Mouse (Mus musculus) layer of hippocampus, postnatal 10 days (tissue): ENCODE results near the gene Cfap97d2. TPM values are rescaled to one million over a fixed set of nuclear protein-coding genes. Genes with fewer than 3 reads are reported as not detected.

Source experiments
- DNase-seq, 2 experiments: peaks; one replicate each; pipeline ENCODE4 v3.0.0; 2021; ENCODE audit warnings: low spot score in 2 of 2
- long read RNA-seq: library from polyadenylated mRNA; stranded (forward); transcript quantifications from one replicate; pipeline ENCODE4 v2.0.0, GENCODE M21; 2023
- total RNA-seq, 2 experiments: library from RNA; stranded (reverse); gene quantifications; 2 replicates each; pipeline ENCODE4 v1.2.3; 2021

Gene Cfap97d2
- total RNA-seq = 1 to 10 TPM; 1.8 to 2.3 TPM
- long read RNA-seq, partial matches to known transcripts = 0 of 2 reads
- long read RNA-seq, other reads (novel, unspliced or antisense) = 2 of 2 reads

DNA sequence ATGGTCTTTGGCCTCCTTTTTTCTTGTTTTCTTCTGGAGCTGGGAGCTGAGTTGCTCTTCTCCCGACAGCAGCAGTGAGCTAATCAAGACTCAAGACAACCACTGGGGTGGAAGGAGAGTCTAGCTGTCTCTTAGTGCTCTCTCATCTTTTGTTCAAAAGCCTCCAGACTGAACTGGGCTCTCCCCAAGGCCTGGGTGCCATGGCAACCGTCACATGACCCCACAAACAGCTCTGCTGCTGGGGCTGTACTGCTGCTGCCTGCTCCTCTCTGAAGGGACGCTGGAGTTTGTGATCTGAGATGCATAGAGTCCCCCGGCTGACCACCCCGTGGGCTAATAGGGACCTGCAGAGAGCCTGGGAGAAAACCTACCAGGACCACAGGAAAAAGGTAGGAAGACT, at the start of gene Cfap97d2:
Gene Cfap97d2, plus strand, starts transcription at position 222 of the 400 bp plus-strand sequence.
- DNase-seq = peak; percentile 63 to 74

DNA sequence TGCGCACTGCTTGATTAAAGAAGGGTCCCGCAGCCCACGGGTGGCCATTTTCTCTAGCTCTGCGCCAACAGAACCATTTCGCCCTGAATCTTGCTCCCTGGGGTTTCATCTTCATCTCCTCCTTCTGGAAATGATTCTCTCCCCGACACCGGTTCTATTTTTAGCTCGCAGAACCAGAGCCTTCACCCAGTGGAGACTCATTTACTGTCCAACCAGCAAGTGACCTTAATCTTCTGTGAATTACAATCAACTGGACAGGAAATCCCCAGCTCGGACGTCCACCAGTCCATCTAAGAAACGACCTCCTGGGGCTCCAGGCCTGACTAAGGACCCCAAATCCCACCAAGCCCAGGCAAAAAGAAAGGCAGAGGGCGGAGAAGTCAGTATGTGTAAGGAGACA, 48.2 kb upstream of the Cfap97d2 start:
- DNase-seq = no peak

DNA sequence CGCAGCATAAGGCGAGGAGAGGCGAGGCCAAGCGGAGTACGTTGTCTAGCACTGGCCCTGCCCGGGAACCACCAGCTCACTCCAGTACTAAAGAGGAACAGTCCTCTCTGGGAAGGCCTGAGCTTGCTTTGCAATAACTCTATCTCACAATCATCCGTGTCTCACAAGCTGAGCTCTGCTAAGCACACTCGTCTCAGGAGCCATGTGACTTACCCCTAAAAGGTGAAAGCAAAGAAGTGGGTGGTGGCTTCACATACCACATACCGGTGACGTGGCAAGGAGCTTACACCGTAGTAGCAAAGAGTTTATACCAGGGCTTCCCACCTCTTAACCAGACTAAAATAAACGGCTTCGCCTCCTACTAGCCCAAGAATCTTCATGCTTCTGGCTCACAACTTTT, 45.4 kb upstream of the Cfap97d2 start:
- no peak for DNase-seq

DNA sequence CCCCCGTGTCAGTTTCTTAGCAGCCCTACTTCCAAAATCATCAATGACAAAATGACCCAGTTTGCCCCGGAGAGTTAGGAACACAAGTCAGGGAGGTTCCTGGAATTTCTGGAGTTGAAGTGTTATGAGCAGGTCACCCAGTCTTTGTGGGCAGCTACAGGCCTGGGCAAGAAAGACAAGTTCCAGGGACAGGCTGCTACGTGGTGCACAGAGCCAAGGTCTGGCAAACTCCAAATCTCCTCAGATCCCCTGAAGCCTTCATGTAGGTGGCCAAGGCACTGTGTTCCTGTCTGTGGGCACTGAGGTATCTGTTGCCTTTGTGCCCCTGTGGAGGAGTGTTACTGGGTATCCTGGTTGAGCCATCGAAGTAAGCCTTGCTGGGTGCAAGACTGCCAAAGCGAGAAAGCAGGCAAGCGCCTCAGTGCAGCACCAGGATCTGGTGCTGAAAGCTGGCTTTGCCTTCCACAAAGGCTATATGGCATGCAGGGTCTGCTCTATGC, 40.9 kb upstream of the Cfap97d2 start:
- DNase-seq = no peak

DNA sequence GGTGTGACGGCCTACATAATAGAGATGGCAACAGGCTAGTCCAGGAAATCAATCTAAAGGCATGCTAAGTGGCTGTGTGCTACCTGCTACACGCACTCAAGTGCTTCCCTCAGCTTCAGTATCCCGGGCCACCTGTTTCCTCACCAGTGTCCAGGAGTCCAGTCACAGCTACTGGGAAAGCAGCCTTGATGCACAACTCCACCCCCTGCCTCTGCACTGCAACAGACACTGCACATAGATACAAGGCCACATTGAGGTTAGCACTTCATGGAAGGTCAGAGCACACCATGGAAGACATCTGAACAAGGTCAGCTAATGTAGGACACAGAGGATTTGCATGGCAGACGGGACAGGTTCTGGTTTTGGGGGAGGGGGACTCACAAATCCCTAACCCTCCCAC, 40.2 kb upstream of the Cfap97d2 start:
- no peak for DNase-seq

DNA sequence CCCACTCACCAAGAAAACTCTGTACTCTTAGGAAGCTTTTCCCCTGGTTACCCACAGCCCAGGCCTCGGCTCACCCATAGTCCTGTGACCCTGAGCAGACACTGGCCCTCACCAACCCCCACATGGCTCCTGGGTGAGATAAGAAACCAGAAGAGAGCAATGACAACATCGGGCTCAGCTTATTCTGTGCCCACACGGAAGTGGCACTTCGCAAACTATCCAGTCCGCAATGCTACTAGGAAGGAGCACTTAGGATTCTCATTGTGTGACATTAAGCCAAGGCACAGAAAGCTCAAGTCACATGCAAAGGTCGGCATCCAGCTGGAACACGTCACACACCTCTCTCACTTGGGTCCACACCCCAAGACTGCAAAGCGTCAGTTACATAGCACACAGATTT, 39.7 kb upstream of the Cfap97d2 start:
- DNase-seq = no peak

DNA sequence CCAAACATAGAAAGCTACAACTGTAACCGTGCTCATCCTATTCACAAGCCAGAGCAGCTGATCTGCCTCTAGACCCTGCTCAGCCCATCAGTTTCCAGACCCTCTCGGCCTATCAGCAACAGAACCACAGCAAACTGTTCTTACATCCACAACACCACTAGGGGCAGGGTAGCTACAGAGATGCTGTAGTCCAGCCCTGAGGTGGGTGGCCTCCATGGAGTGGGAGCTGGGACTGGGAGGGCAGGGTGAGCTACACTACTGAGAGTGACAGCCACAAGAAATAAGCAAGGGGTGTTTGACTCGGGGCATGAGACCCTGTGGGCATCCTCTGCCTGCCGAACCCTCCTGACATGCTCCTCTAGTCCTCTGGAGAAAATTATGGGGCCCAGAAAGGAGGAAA, 37.8 kb upstream of the Cfap97d2 start:
- no peak for DNase-seq

DNA sequence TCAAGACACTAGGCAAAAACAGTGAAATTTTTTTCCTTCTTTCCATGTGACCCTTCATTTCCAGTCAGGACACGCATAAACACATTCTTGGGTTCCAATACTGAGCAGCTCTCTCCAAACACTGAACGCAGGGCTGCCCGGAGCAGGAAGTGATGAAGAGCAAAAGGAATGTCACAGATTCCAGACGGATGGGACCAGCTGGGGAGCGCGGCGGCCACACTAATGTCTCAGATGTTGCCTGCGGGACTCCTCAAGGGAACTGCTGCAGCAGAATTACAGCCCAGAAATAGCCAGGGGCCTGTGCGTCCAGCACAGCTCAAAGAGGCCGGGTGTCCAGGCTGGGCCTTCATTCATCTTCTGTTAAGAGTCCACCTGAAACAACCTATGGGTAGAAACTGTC, 37.3 kb upstream of the Cfap97d2 start:
- DNase-seq = no peak

DNA sequence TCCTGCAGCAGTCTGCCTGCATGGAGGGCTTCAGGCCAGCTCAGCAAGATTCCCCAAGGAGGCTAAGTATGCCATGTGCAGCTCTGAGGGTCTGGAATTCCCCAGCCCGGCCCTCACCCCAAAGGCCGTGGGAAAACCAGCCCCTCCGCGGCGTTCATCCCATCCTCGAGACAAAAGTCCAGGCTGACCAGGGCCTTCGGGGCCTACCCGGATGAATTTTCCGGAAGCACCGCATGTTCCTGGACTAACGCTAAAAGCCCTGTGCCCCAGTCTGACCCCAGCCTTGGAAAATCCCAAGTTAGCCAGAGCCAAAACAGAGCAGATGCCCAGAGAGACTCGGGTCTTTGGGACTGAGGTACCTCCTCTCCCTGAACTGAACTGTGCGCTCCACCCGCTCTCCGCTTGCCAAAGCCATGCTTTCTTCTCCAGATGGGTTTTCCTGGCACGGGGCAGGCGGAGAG, 35.6 kb upstream of the Cfap97d2 start:
- DNase-seq = peak; percentile 40 to 57

DNA sequence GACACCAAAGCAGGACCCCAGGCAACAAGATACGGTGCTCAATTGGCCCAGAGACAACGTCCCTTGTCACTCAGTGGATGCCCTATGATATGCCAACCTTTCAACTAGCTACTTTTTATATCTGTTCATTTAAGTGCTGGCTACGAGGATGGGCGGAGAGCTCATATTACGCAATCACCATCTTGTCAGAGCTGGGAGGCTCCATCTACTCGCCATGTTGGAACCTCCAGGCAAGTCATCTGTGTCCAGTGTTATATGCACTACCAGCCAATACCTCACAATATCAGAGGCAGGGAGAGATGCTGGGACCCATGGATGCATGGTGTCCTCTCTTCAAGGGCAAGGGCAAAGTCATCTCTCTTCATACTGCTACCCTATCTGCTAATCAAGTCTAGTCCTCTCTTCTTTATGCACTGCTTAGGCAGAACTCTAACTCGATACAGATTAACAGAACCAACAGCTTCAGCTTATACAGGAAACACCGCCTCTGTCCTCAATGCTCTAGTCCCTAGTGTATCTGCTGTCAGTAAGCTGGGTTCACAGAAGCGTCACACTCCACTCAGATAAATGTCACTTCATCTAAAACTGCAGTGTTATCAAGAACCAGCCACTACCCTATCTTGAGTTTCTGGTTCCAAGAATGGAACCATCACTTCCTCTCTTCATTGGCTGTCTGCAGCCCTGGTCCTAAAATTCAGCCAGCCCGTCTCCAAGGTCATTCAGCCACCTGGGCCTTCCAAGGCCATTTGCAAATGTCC, 34.3 kb upstream of the Cfap97d2 start:
- no peak for DNase-seq

DNA sequence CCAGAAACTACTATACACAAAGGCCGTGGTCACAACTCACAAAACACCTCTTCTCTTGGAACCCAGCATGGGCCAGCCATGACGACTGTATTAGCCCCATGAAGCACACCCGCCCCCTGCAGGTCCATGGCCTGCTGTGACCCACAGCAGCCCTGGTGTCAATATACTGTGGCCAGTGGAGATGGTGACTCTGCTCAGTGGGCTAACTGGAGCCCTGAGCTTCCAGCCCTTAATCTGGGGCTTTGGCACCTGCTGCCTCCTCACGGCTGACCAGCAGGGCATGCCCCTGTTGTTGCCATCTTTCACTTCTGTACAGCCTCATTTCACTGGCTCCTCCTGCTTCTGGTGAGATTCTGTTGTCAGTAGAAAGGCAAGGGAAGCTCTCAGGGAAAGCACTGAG, 32.5 kb upstream of the Cfap97d2 start:
- DNase-seq = no peak

DNA sequence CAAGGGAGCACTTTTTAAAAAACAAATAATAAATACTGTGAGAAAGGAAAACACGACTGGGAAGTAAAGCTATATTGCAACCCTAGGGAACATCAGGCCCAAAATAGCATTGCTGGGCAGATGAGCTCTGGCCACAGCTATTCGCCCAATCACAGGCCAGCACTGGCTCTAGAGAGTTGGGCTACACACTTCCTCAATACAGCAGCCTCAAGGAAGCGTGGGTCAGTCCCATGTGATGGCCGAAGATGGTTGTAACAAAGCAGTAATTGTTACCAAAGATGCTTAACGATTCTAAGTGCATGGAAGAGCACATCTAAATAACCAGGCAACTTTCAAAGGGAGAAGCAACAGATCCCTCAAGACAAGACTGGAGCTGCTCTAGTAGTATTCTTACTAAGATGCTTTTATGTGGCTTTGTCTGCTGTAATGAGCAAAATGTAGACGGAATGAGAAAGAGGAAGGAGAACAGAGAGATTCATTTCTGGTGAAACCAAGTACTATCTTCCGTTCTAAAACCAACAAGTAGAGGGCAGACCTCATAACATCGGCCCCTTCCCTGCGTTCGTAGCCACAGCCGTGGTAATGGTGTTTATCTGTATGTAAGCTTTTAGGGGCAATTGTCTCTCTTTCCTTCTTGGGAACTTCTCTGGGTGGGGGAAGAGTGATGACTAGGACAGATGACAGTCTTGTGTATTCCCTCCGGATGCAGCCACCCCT, 31.2 kb upstream of the Cfap97d2 start:
- no peak for DNase-seq

DNA sequence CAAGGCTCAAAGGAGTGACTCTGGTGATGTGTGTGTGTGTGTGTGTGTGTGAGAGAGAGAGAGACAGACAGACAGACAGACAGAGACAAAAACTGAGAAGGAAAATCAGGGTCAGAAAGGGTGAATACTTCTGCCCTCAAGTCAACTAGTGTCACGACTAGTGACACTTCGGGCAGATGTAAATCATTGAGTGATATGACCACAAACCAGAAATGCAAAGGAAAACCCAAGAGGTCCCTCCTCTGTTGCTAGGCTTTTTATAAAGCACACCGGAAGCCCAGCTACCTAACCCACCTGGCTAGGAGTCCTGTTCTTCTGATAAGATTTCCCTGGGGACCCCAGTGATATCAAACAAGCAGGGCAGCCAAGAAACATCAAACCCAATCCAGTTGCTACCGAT, 30.6 kb upstream of the Cfap97d2 start:
- no peak for DNase-seq

DNA sequence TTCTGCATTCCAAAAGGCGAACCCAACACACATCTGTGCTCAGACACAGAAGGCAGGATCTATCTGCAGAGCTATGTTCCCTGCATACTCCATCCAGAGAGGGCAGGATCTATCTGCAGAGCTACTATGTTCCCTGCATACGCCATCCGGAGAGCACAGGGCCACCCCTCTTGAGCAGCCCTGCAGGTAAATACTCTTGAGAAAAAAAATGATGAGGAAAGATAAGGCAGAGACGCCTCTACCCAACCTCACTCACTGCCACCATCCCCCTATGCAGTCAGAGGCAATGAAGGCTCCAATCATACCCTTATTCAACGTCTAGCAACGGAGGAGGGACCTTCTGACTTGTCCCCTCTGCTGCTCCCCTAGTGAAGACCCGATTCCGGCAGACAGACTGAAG, 30.2 kb upstream of the Cfap97d2 start:
- no peak for DNase-seq

DNA sequence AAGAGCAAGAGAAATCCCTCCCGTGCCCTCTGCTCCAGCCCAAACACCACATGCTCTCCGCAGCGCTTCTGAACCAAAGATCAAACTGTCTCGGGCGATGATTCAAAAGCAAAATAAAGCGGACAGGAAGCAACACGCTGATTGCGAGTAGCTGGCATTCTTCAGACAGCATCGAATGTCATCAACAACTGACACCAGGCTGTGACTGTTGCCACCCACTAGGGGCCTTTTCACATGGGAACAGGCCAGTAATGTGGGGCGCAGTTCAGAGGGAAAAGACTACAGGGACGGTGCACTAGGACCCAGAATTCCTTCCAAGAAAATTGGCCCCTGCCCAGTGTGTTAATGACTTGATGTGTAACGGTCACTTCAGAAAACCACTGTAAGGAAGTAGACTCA, 29.4 kb upstream of the Cfap97d2 start:
- peak; percentile 65 to 71 for DNase-seq

DNA sequence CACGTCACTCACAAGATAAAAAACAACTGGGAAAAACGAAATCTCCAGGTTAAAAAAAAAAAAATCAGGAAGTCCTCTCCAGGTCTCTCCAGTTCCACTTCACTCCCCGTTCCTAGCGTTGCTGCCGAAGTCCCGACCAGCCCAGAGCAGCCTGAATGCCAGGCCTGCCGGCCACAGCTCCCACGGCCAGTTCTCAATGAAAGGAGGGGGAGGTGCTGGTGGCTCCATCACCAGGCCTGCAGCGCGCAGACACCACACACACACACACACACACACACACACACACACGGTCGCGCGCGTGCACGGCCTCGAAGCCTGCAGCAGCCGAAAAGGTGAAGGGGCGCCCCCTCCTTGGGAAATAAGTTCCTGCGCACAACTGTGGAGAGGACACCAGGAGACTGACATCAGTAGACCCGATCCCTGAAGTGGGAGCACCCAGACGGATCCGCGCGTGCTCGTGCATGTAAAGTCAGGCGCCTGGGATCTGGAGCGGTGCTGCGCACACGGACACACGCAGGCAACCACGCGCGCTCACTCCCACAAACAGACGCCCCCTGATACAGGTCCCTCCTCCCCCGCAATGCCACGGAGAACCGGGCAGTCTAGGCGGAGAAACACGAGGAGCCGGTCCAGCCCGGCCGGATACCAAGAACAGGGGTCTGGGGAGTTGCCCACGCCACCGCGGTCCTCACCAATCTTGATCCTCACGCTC, 28.8 kb upstream of the Cfap97d2 start:
- peak; percentile 78 to 81 for DNase-seq

DNA sequence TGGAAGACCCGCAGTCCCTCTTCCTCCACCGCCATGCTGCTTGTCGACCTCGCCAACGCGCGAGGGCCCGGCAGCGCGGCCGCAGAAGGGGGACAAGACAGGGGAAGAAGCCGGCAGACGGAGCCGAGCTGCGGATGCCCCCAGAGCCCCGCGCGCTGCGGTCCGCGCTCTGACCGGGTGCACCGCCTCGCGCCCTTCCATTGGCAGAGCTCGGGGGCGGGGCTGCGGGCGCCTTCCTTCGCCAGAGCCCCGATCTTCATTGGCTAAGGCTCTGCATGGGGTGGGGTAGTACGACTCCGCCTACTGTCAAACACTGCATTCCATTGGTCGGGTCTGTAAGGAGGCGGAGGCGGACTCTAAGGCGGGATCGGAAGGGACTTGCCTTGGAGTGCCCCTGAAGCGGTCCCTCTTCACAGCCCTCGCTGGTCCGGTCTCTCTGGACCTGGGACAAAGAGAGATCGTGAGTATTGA, 28.2 kb upstream of the Cfap97d2 start, which contains the start of gene Rasa3:
Gene Rasa3, minus strand, starts transcription at position 191 of the 471 bp plus-strand sequence.
- peak; percentile 93 to 95 for DNase-seq

DNA sequence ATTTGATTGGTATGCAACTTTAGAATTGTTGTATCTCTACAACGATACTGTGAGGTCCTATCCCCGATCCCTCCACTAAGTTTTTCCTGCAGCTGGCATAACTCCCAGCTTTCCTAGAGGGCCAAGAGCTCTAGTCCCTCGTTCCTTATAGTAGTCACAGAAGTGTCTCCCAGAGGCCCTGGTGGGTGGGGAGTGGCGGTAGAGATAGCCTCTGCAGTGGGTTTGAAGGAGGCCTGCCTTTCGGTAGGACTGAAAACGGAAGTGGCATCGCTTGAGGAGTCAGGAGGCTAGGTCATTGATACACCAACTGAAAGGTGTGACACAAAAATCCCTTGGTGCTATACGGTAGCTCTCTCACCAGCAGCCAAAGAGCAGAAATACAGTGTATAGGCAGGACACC, 27.5 kb upstream of the Cfap97d2 start:
- DNase-seq = no peak

DNA sequence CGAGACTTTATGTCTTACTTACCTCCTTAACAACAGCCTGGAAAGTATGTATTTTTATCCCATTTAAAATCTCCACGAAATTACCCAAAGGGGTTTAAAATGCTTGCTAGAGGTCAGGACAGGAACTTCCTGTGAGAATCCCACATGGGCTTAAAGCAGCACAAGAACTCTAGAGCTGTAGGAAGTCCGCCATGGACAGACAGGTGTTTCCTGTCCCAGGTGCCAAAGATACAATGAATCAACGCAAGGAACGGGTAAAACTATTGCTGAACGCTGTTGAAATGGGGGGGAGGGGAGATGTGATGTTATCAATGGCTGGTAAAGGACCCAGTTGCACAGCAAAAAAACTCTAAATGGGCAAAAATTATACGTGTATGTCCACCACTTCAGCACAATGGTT, 21.6 kb upstream of the Cfap97d2 start:
- no peak for DNase-seq

DNA sequence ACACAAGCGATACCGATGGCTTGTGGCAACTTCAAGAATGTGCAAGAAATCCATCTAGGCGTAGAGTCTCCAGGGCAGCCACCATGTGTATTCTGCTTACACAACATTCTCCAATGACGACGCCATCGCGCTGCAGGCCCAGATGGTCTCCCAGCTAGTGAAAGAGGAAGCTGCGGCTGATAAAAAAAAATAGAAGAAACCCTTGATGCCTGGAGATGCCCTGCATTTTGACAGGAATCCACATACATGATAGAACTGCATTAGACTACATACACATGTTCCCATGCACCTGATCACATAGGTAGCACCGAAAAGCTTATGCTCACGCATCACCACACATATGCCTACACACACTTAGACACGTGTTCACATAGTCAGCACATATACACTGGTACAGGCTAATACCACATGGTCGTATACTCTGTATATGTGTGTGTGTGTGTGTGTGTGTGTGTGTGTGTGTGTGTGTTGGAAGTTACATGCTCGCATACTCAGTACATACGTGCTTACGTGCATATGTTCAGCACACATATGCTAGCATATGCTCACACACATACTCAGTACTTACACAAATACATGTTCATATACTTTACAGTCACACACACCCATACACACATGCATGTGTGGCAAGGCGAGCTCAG, 19.9 kb upstream of the Cfap97d2 start:
- DNase-seq = no peak

DNA sequence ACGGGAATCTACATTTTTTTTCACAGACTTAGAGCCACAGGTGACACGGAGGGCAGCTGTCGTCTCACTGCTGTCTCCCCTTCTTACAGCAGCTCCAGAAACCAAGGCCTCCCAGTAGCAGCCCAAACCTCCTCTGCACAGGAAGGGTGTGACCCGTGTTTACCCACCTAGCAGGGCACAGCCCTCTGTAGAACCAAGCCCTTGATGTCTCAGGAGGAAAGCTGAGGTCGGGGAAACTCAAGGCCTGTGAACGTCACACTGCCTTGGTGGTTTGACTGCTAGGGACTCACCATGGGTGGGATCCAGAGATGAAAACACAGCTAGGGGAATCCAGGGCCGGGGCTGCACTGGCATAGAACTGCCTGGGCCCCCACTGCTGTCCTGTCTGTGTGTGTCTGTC, 19.3 kb upstream of the Cfap97d2 start:
- no peak for DNase-seq
